Mouse (Mus musculus) splenic B cell, adult 2 months (primary cell): Measurements from ENCODE around the gene Arsa.

Experiments used
- DNase-seq: peaks from one replicate; pipeline ENCODE4 v3.0.0-alpha.2; 2011; ENCODE audit warnings: low read depth, low spot score
- H3K27me3 ChIP-seq: 2 replicates; pipeline ENCODE4 v1.6.1; 2012; ENCODE audit warnings: mild to moderate bottlenecking, low read length, moderate library complexity, mixed read lengths; ENCODE audit not compliant: control insufficient read depth, poor library complexity, insufficient read depth, severe bottlenecking
- H3K36me3 ChIP-seq: 2 replicates; pipeline ENCODE4 v1.6.1; 2012; ENCODE audit warnings: mild to moderate bottlenecking, low read length, moderate library complexity, mixed read lengths; ENCODE audit not compliant: control insufficient read depth, poor library complexity, insufficient read depth, severe bottlenecking

Gene Arsa

GRCm38 (mm10) chr15:89426716-89427115 is 50.5 kb downstream of the Arsa start:
- Histone ChIP-seq H3K36me3 (peaks cover 5% of the 10 kb centered on the region), H3K27me3 (no peaks in the 10 kb centered on the region)
- no peak for DNase-seq

GRCm38 (mm10) chr15:89425711-89426121 is 51.5 kb downstream of the Arsa start, which contains the start of gene Cpt1b:
TSS of gene Cpt1b (minus strand) at chr15:89425863.
- peaks cover 8% of the 10 kb centered on the region for H3K36me3 ChIP-seq
- H3K27me3 ChIP-seq: no peaks in the 10 kb centered on the region
- DNase-seq: no peak

- no peak for DNase-seq
- Histone ChIP-seq H3K36me3 (peaks cover 8% of the 10 kb centered on the region), H3K27me3 (no peaks in the 10 kb centered on the region)
Observed at GRCm38 (mm10) chr15:89424621-89425020, 52.6 kb downstream of the Arsa start.
